Mouse (Mus musculus): Measurements from ENCODE around the gene Myzap. TPM values are rescaled to one million over a fixed set of nuclear protein-coding genes. Genes with fewer than 3 reads are reported as not detected.
A peak's percentile ranks its signal among the peaks of the same experiment; 100 is the strongest.

Myzap gene
- polyA plus RNA-seq (2016; fragmentation: Nextera tagmentation; extraction: Ambion mirVana): 23.4 and 38.5 TPM in 2 replicates

GRCm38 (mm10) chr9:71591938-71592548 lies at the start of gene Myzap:
Gene Myzap (minus strand): TSS chr9:71592360.
- under 1% methylated on average over 29 of the region's 29 CpGs for WGBS
- H3K27me3 ChIP-seq (ENCODE audit: insufficient read depth, poor library complexity, severe bottlenecking): no peaks in the 10 kb centered on the region
- no peaks in the 10 kb centered on the region; the same call in 1 of the 2 replicates for H3K36me3 ChIP-seq
- peaks cover 58% of the 10 kb centered on the region for H3K4me1 ChIP-seq
- peak within 1 kb of the TSS; percentile 85 for H3K27ac ChIP-seq
- peak; percentile 92 for DNase-seq (ENCODE audit: low spot score)
- H3K4me3 ChIP-seq: peak within 1 kb of the TSS; percentile 72
- H3K9me3 ChIP-seq: no peaks in the 10 kb centered on the region

- H3K4me1 ChIP-seq: peaks cover 30% of the 10 kb centered on the region
- no peak for DNase-seq (ENCODE audit: low spot score)
- 0 out of 2 replicates have a peak overlapping the region, but pooled peaks have one; percentile 17 for H3K27ac ChIP-seq
- H3K36me3 ChIP-seq: peaks cover 83% of the 10 kb centered on the region
- no peak overlapping the region for H3K4me3 ChIP-seq
- H3K9me3 ChIP-seq: 0 out of 2 replicates have a peak, but pooled peaks cover 3% of the 10 kb centered on the region
- 70% methylated on average over 4 of the region's 4 CpGs for WGBS
- no peaks in the 10 kb centered on the region for H3K27me3 ChIP-seq (ENCODE audit: insufficient read depth, poor library complexity, severe bottlenecking)
Observed at GRCm38 (mm10) chr9:71640361-71640927, 48.3 kb upstream of the Myzap start.

GRCm38 (mm10) chr9:71638198-71638597 lies 46.0 kb upstream of the Myzap start:
- H3K27ac ChIP-seq: no peak overlapping the region
- H3K27me3 ChIP-seq (ENCODE audit: insufficient read depth, poor library complexity, severe bottlenecking): no peaks in the 10 kb centered on the region
- 80% methylated on average over 11 of the region's 11 CpGs for WGBS
- H3K4me3 ChIP-seq: no peak overlapping the region
- H3K4me1 ChIP-seq: peaks cover 30% of the 10 kb centered on the region
- DNase-seq (ENCODE audit: low spot score): no peak
- peaks cover 82% of the 10 kb centered on the region for H3K36me3 ChIP-seq
- 0 out of 2 replicates have a peak, but pooled peaks cover 3% of the 10 kb centered on the region for H3K9me3 ChIP-seq

- Histone ChIP-seq H3K4me3 (no peak overlapping the region), H3K4me1 (peaks cover 30% of the 10 kb centered on the region), H3K27ac (no peak overlapping the region), H3K9me3 (no peaks in the 10 kb centered on the region), H3K27me3 (ENCODE audit: insufficient read depth, poor library complexity, severe bottlenecking) (no peaks in the 10 kb centered on the region), H3K36me3 (peaks cover 79% of the 10 kb centered on the region)
- no peak for DNase-seq (ENCODE audit: low spot score)
- 82% methylated on average over 1 of the region's 1 CpGs for WGBS
Observed at GRCm38 (mm10) chr9:71636854-71637253, 44.7 kb upstream of the Myzap start.

GRCm38 (mm10) chr9:71635627-71636026 lies 43.5 kb upstream of the Myzap start:
- H3K9me3 ChIP-seq: no peaks in the 10 kb centered on the region
- no peak overlapping the region for H3K4me3 ChIP-seq
- WGBS: 59% methylated on average over 1 of the region's 1 CpGs
- H3K4me1 ChIP-seq: peaks cover 21% of the 10 kb centered on the region; the same call in 1 of the 2 replicates
- H3K36me3 ChIP-seq: peaks cover 79% of the 10 kb centered on the region
- H3K27ac ChIP-seq: no peak overlapping the region
- DNase-seq (ENCODE audit: low spot score): no peak
- H3K27me3 ChIP-seq (ENCODE audit: insufficient read depth, poor library complexity, severe bottlenecking): no peaks in the 10 kb centered on the region

DNA sequence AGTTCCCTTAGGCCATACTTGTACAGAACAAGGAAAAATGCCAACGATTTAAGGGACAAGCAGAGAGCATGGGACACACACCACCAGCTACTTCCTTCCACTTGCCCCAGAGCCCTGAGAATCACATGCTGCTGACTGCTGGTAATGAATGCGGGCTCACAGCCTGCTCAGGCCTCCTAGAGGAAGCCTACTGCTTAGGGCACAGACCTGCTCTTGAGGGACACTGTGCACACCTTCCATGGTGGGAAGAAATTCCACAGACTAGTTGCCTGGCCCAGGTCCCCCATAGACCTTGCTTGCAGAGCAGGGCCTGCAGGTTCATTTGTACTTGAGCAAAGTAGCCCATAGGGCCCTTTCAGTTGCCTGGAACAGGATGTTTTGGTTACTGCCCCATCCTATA lies 42.8 kb upstream of the Myzap start:
- no peak overlapping the region for H3K27ac ChIP-seq
- H3K36me3 ChIP-seq: peaks cover 79% of the 10 kb centered on the region
- H3K4me1 ChIP-seq: peaks cover 14% of the 10 kb centered on the region; the same call in 1 of the 2 replicates
- H3K9me3 ChIP-seq: no peaks in the 10 kb centered on the region
- 82% methylated on average over 2 of the region's 2 CpGs for WGBS
- no peak overlapping the region for H3K4me3 ChIP-seq
- H3K27me3 ChIP-seq (ENCODE audit: insufficient read depth, poor library complexity, severe bottlenecking): no peaks in the 10 kb centered on the region
- DNase-seq (ENCODE audit: low spot score): no peak

GRCm38 (mm10) chr9:71628921-71629320 lies 36.8 kb upstream of the Myzap start:
- H3K36me3 ChIP-seq: peaks cover 76% of the 10 kb centered on the region
- DNase-seq (ENCODE audit: low spot score): no peak
- H3K27ac ChIP-seq: no peak overlapping the region
- H3K27me3 ChIP-seq (ENCODE audit: insufficient read depth, poor library complexity, severe bottlenecking): no peaks in the 10 kb centered on the region
- WGBS: 62% methylated on average over 6 of the region's 6 CpGs
- no peaks in the 10 kb centered on the region for H3K9me3 ChIP-seq
- peaks cover 9% of the 10 kb centered on the region; the same call in 1 of the 2 replicates for H3K4me1 ChIP-seq
- no peak overlapping the region for H3K4me3 ChIP-seq

GRCm38 (mm10) chr9:71628286-71628685 lies 36.1 kb upstream of the Myzap start:
- no peak for DNase-seq (ENCODE audit: low spot score)
- Histone ChIP-seq H3K4me3 (no peak overlapping the region), H3K9me3 (no peaks in the 10 kb centered on the region), H3K36me3 (peaks cover 71% of the 10 kb centered on the region), H3K27me3 (ENCODE audit: insufficient read depth, poor library complexity, severe bottlenecking) (no peaks in the 10 kb centered on the region), H3K27ac (no peak overlapping the region), H3K4me1 (peaks cover 14% of the 10 kb centered on the region)
- 80% methylated on average over 6 of the region's 6 CpGs for WGBS

- DNase-seq (ENCODE audit: low spot score): no peak
- H3K27ac ChIP-seq: peak overlapping the region; percentile 10; the same call in 1 of the 2 replicates
- no peaks in the 10 kb centered on the region for H3K9me3 ChIP-seq
- H3K4me3 ChIP-seq: no peak overlapping the region
- whole genome bisulfite sequencing: 90% methylated on average over 6 of the region's 6 CpGs
- H3K27me3 ChIP-seq (ENCODE audit: insufficient read depth, poor library complexity, severe bottlenecking): no peaks in the 10 kb centered on the region
- peaks cover 51% of the 10 kb centered on the region for H3K36me3 ChIP-seq
- peaks cover 28% of the 10 kb centered on the region for H3K4me1 ChIP-seq
Observed at GRCm38 (mm10) chr9:71625961-71626360, 33.8 kb upstream of the Myzap start.

GRCm38 (mm10) chr9:71624793-71625495 lies 32.8 kb upstream of the Myzap start:
- Histone ChIP-seq H3K9me3 (no peaks in the 10 kb centered on the region), H3K4me1 (peaks cover 28% of the 10 kb centered on the region), H3K36me3 (peaks cover 40% of the 10 kb centered on the region), H3K27ac (no peak overlapping the region), H3K27me3 (ENCODE audit: insufficient read depth, poor library complexity, severe bottlenecking) (no peaks in the 10 kb centered on the region), H3K4me3 (no peak overlapping the region)
- DNase-seq (ENCODE audit: low spot score): no peak
- 47% methylated on average over 10 of the region's 10 CpGs for WGBS

DNA sequence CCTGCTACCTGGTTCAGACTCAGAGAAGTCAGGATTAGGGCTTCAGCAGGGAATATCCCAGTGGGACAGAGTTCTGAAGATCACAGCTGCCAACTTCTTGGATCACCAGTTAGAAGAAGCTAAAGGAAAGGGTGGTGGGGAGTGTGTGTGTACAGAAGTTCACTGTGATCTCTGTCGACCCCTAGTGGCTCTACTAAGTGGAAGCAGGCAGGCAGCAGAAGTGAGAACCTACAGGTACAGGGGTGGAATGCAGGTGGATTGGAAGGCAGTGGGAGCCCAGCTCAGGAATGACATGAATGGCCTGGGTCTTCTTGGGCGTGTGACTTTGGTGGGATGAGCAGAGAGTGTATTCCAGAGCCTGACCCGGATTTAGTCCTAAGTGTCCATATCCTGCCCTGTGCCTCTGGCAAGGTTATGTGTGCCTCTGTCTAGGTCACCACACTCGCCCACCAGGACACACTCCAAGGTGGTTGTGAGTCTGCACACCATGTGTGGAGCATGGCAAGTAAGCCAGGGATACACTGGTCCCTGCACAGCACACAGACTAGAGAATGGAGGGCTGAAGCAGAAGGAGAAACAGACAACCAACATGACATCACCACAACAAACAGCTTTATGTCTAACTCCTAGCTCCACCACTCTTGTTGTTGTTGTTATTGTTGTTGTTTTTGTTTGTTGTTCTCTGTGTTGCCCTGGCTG lies 31.9 kb upstream of the Myzap start:
- peaks cover 25% of the 10 kb centered on the region for H3K4me1 ChIP-seq
- H3K36me3 ChIP-seq: peaks cover 34% of the 10 kb centered on the region
- H3K9me3 ChIP-seq: no peaks in the 10 kb centered on the region
- DNase-seq (ENCODE audit: low spot score): no peak
- 36% methylated on average over 4 of the region's 4 CpGs for WGBS
- no peak overlapping the region for H3K4me3 ChIP-seq
- 0 out of 2 replicates have a peak overlapping the region, but pooled peaks have one; percentile 79 for H3K27ac ChIP-seq
- no peaks in the 10 kb centered on the region for H3K27me3 ChIP-seq (ENCODE audit: insufficient read depth, poor library complexity, severe bottlenecking)

DNA sequence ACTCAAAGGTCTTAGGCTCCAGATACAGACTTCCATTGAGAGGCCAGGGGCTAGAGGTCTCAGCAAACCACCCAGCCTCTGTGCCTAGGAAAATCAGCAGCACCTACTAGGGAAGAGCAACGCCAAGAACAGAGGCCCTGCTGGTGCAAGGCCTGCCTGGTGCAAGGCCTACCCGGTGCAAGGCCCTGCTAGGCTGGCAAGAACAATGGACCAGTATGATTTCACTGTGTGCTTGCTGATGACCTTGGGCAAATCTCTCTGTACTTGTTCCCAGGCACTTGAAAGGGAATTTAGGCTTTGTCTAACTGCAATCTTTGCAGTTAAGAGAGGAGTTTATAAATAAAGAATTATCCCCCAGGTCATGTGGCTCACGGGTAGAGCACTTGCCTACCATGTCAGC lies 30.4 kb upstream of the Myzap start:
- Histone ChIP-seq H3K27me3 (ENCODE audit: insufficient read depth, poor library complexity, severe bottlenecking) (no peaks in the 10 kb centered on the region), H3K4me3 (no peak overlapping the region), H3K9me3 (no peaks in the 10 kb centered on the region), H3K4me1 (peaks cover 23% of the 10 kb centered on the region), H3K36me3 (peaks cover 19% of the 10 kb centered on the region), H3K27ac (peak overlapping the region; percentile 79)
- WGBS: 63% methylated on average over 3 of the region's 3 CpGs
- no peak for DNase-seq (ENCODE audit: low spot score)
